Mouse (Mus musculus): ENCODE measurements around the gene Ankrd54.
A peak's percentile ranks its signal among the peaks of the same experiment; 100 is the strongest.

DNA sequence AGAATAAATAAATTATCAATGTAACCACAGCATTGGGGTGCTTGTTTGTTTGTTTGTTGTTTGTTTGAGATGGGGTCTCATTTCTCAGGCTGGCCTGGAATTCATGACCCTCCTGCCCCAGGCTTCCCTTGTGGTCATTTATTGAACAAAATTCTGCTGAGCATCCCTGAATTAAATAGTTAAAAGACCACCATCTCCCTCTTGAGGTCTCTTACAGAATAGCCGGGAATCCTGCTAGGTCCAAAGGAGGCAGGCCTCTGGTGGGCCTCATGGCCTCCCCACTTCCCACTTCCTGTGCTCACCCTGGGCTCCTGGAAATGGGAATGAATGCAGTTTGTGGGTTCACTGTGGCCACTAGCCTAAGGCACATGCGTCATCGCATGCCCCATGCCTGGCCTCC lies 43.8 kb downstream of the Ankrd54 start:
- TF ChIP-seq CTCF (IDR thresholded peaks at IDR 0.05): peak; percentile 43
- no peak for TF ChIP-seq EP300 (IDR thresholded peaks at IDR 0.05)

Data from lung, postnatal 0 days (tissue).